Mouse (Mus musculus) retina, embryonic 14.5 days (tissue): ENCODE results near the gene B3gat3.
"Not testable (repeated sequence)": the region's sequence is repeated elsewhere in the genome, so short reads cannot be mapped to it uniquely, and the experiment has no call there.

ENCODE experiments used
- DNase-seq: peaks from one replicate; pipeline ENCODE4 v3.0.0-alpha.2; 2015; ENCODE audit warnings: low spot score

The B3gat3 gene

DNA sequence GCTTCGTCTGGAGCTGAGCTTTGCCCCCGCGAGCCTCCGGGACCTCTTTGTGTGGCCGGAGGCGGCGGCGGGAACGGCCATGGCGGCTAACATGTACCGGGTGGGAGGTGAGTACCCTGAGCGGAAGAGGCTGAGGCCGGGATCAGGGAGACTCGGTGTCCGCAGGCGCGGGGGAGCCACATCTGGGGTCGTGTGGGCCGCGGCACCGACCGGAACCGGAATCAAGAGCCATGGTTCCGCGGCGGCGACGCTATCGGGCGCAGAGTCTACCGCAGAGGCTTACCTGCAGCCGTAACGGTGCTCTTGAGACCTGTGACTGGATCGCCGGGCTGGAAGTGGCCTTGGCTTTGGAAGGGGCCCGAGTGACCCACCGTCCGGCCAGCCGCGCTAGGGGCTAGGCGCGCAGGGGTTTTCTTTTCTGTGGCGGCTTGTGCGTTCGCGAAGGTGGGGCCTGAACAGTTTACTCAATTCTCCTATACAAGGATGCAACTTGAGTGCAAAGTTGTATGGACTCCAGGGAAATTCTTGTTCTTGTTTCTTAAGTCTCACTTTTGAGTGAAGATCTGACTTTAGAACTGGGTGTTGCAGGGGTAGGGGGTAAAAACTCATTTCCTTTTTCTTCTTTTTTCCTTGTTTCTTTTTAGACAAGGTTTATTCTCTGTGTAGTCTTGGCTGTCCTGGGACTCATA, 22.2 kb downstream of the B3gat3 start:
- no peak for DNase-seq

DNA sequence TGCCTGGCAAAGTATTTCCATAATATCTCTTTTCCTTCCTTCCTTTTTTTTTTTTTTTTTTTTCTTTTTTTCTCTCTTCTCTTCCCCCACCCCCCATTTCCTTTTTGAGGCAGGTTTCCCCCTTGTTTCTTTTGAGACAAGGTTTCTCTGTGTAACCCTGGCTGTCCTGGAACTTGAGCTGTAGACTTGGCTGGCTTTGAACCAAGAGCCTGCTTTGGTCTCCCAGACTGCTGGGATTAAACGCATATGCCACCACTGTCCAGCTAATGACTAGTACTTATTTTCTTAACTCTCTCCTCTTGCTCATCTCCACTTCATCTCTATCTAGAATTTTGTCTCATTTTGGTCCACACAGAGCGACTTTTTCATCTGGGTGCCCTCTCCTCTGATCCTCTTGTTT, 22.9 kb downstream of the B3gat3 start:
- DNase-seq = no peak

DNA sequence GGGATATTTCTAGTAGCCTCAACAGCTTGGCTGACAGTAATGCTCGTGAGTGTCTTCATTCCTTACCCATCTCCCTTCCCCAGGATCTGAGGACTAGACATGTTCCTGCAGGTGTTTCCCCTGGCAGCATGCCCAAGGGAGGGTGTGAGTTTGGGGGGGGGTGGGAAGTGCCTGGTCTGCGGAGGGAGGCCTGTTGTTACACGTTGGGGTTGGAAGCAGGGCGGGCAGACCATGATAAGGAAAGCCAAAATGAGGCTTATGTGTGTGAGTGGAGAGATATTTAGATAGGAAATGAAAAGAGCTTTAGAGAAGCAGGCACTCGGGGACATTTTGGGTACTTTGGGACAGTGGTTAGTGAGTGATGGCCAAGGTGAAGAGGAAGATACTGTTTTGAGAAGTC, 23.9 kb downstream of the B3gat3 start:
- DNase-seq = no peak

DNA sequence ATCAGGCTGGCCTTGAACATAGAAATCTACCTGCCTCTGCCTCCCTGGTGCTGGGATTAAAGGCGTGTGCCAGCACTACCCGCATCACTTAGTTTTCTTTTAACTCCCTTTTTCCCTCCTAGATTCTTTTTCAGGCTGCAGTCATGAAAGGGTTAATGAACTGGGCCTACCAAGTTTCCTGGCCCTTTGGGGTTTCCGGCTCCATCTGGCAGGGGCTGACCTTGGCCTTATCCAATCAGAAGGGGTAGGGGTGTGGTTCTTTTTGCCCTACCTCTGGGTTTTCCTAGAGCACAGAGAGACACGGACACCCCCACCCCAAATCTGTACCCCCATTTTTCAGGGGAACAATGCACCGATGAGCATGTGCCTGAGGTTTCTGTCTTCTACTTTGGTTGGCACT, 24.6 kb downstream of the B3gat3 start:
- peak; percentile 85 for DNase-seq

DNA sequence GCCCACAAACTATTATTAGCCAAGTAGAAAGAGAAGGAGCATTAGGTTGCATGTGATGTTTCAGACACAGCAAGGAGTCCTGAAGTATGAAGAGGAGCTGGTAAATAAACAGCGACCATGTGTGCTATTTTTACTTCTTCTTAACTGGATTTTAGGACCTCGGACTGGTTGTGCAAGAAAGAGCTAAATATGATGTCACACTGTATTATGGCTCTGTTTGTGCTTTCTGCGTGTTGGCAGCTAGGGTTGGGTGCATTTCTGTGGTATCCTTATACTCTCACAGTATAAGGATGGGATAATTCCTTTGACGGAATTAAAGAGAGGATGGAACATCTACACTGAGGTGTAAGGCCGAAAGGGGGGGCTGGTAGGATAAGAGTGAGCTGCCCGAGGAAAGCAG, 25.1 kb downstream of the B3gat3 start:
- DNase-seq = no peak

DNA sequence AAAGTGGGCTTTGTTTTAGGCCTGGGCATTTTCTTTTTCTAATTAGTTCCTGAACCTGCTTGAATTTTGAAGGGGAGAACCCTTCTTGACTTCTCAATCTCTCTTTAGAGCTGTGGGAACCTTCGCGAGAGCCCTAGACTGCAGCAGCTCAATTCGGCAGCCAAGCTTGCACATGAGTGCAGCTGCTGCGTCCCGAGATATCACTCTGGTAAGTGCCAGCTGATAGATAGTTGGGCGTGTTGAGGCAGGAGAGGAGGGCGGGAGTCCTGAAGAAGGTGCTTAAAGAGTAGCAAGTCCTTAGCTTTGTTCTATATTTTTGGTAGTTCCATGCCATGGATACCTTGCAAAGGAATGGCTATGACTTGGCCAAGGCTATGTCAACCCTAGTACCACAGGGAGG, 26.8 kb downstream of the B3gat3 start:
- DNase-seq = no peak

DNA sequence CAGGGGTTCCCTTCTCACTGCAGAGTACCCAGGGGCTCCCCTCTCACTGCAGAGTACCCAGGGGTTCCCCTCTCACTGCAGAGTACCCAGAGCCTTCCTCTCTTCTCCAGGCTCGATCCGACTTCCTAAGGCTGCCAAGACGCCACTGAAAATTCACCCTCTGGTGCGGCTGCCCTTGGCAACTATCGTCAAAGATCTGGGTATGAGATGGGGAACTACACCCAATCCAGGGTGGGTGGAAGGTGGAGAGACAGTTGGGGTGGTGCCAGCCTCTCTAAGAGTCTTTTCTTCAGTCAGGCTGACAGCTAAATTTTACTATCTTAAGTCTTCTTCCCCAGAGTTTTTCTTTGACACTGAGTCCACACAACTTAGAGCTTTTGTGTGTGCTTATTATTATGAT, 30.0 kb downstream of the B3gat3 start:
- DNase-seq = no peak

DNA sequence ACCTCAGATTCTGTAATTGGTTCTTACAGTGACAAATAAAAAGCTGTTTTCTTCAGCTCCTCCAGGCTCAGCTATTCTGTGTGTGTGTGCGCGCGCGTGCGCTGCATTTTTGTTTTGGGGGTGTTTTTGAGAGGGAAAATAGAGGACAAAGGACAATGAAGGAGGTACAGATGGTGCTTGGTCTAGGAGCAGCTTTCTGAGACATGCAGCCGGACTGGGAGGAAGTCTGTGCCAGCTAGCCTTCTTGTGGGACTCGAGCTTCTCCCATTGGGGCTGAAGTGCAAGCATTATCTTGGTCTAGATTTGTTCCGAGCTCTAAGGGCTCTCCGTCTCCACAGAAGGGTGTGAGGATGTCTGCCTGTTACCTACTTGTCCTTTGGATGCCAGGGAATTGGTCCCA, 32.1 kb downstream of the B3gat3 start:
- no peak for DNase-seq

DNA sequence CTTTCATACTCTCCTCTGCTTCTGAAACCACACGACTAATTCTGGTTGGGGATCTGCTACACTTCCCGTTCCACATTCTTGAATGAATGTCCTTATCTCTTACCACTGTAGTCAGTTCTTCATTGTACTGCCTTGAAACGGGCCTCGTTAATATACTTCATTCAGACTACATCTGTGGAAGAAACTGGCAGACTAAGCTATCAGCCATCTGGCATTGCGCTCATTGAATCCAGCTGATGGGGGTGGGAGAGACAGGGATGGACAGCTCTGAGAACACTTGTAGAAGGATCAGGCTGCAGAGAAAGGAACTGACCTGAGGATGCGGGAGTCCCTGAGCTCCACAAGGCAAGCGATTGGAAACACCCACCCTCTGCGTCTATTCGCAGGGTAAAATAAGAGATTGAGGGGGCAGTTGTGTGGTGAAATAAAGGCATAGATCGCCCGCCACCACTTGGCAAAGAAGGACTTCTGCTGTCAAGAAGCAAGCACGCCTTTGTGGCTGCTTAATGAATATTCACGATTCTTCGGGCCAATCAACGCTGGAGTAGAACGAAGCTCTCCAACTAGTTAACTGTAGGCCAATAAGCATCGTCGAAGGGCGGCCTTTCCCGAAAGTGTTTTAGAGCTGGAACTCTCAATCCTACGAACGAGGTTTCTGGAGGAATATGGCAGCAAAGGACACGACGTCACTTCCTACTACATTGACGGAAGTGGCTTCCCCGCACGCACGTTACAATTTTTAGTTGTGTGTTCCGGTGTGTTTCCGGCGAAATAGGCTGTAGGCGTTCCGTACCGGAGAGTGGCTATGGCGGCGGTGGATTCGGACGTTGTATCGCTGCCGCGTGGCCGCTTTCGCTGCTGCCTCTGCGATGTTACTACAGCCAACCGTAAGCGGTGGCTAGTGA, 33.2 kb downstream of the B3gat3 start, which contains the start of gene Tut1:
Tut1 (plus strand) TSS at position 713 of the 905 bp plus-strand sequence.
- DNase-seq = peak; percentile 98

DNA sequence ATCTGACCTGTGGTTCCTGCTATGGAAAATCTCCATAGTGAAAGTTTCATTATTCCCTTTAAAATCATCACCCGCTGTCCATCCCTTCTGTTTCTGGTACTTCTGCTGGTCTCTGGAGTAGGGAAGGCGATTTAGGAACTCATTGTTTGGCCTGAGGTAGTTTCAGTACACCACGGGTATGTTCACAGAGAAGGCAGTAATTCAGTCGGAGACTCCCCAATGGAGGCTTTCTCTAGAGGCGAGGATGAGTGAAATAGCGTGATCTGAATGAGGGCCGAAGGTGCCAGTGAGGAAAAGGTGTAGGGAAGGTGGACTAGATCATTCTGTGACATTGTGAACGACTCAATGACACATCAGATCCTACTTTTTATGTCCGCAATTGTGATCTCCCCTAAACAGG, 34.0 kb downstream of the B3gat3 start:
- no peak for DNase-seq

DNA sequence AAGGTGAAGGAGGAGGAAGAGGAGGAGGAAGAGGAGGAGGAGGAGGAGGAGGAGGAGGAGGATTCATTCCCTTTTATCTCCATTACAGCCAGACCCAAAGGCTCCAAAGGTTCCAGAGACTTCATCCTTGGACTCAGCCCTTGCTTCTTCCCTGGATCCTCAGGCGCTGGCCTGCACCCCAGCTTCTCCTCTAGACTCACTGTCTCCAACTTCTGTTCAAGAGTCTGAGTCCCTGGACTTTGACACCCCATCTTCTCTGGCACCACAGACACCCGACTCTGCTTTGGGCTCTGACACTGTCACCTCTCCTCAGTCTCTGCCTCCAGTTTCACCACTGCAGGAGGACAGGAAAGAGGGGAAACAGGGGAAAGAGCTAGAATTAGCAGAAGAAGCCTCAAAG, 42.1 kb downstream of the B3gat3 start:
- no peak for DNase-seq

DNA sequence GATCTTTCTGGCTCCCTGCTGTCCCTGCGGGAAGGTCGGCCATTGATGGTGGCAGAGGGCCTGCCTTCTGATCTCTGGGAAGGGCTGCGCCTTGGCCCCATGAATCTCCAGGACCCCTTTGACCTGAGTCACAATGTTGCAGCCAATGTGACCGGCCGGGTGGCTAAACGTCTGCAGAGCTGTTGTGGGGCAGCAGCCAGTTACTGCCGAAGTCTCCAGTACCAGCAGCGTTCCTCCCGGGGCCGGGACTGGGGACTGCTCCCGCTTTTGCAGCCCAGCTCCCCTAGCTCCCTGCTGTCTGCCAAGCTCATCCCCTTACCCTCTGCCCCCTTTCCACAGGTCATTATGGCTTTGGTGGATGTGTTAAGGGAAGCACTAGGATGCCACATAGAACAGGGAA, 44.9 kb downstream of the B3gat3 start:
- DNase-seq = no peak

DNA sequence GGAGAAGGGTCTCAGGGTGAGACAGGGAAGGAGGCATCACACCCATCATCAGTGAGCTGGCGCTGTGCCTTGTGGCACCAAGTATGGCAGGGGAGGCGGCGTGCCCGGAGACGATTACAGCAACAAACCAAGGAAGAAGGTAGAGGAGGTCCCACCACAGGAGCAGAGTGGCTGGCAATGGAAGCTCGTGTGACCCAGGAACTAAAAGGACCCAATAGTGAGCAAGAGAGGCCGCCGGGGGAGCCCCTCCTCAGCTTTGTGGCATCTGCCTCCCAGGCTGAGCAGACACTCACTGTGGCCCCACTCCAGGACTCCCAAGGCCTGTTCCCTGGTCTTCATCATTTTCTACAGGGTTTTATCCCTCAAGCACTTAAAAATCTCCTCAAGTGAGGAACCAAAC, 45.6 kb downstream of the B3gat3 start:
- DNase-seq = no peak

DNA sequence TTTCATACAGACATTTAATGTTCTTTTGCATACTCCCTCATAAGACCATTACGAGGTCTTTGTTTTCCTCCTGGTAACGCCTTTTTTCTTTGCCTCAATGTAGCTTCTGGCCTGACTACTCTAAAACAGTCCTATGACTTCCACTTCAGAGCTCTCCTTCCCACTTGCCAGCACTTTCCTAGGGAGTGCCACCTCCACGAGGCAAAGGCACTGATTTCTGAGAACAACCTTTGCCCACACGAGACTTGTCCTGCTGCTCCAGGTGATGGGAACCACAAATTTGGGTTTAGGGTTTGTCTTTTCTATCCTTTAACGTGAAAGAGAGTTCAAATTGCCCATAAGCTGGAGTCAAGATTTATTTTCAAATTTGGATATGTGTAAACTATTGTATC, 46.0 kb downstream of the B3gat3 start:
- no peak for DNase-seq

DNA sequence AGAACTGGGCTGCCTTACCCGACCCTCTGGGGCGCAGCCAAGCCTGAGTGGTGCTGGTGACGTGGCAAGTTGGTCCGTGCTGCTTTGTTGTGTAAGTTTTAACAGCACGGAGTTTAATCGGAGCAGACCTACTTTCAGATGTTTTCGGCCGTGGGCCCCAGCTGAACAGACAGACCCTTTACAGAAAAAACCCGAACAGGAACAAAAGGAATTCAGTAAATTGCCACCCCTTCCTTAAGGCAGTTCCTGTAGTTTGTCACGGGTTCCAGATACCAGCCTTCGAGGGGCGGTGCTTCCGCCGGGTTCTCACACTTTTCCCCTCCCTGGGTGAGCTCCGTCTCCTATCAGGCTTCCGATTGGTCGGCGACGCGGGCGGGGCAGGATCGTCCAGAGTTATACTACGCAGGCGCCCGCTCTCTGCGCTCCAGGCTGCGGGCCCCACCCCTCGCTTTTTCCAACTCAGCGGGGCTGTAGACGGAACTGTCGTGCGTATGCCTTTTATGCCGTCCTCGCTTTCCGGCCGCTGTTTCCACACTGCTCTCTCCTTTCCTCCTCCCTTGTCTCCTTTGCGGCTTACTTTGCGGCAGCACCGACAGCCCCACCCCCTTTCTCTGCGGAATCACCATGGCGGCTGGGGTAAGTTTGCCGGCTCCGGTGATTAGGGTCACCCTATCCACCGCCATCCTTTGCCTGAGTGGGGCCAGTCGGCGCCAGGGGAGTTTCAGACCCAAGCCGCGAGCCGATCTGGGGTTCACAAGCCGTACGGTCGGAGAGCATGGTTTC, 46.6 kb downstream of the B3gat3 start, which contains the start of gene Eef1g:
Eef1g (plus strand) TSS at position 452 of the 783 bp plus-strand sequence.
- peak; percentile 99 for DNase-seq

DNA sequence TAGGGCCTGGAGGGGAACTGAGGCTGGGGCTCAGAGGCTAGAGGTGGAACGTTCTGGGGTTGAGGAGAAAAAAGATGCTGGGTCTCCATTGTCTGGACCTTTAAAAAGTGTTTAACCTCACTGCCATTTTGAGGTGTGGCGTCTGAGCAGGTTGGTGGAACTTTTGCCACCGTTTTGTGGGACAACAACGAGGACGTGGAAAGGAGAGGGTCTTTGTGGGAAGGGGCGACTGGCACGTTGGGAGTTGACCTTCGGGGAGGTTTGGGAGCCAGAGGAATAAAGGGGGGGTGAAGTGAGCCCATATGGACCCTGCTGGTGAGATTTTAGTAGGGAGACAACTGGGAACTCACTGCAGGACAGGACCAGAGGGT, 47.2 kb downstream of the B3gat3 start:
- no peak for DNase-seq

DNA sequence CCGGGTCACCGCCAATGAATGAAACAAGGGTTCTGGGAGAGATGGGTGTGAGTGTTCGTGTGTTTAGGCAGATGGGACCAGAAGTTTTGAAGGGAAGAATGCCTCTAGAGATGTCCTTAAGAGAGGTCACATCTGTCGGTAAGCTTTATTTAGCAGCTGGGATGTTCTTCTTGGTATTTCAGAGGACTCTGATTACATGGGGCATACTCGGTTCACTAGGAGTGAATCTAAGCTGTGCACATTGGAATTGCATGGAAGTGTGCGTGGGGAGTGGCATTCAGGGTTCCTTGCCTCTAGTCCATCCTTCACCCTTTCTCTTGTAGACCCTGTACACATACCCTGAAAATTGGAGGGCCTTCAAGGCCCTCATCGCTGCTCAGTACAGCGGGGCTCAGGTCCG, 47.7 kb downstream of the B3gat3 start:
- no peak for DNase-seq

DNA sequence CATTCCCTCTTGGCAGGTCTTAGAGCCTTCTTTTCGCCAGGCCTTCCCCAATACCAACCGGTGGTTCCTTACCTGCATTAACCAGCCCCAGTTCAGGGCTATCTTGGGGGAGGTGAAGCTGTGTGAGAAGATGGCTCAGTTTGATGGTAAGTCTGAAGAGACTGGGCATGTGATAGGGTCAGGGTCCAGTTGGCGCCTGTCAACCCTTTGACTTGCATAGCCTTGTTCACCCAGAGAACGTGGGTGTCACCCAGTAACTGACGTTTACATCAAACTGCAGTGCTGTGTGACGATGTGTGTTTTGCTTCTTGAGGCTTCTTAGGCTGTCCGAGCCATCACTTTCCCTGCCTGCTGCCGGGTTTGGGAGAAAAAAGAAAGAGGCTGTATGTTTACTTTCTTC, 52.3 kb downstream of the B3gat3 start:
- not testable (repeated sequence) for DNase-seq

DNA sequence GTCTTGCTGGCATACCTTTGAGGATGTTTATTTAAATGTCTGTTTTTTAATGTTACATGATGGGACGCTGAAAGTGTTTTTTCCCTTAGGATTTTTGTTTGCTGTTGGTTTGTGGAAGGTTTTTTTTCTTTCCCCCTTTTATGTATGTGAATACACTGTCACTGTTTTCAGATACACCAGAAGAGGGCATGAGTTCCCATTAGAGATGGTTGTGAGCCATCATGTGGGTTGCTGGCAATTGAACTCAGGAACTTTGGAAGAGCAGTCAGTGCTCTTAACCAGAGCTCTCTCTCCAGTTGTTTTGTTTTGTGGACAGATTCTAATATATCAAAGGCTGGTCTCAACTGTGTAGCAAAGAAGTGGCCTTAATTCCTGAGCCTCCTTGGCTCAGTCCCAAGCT, 54.5 kb downstream of the B3gat3 start:
- no peak for DNase-seq

DNA sequence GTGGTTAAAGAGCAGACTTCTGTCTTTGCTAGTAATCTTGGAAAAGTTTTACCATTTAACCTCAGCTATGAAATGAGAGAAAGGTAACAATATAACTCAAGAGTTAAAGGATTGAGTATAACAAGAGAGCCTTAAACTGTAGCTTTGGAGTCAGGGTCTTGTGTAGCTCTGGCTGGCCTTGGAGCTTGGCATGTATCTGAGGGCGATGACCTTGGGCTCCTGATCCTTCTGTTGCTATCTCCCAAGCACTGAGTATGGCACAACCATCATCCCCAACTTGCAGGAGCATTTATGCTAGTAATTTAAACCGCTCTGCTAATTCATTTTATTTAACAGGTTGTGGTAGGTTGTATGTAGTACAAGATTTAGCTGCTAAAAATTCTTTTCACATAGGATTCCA, 55.3 kb downstream of the B3gat3 start:
- DNase-seq = no peak

DNA sequence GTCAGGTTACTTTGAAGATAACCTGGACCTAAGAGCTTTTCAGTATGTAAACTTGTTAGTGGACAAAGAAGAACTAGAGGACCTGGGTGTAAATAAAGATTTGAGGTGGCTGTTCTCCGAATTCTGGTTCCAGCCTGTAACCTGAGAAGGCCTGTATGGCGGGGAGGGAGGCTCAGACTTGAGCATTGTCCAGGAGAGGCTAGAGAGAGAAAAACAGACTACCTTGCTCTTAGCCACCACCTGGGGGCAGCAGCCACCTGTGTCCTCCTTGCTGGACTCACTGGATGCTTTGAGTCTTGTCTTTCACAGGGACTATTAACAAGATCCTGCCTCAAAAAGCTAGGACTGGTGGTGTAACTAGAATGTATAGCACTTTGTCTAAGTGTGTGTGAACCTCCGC, 56.4 kb downstream of the B3gat3 start:
- DNase-seq = peak; percentile 76
